Mouse (Mus musculus) thymus, adult 2 months (tissue): Measurements from ENCODE around the gene Ak8. TPM values are rescaled to one million over a fixed set of nuclear protein-coding genes. Genes with fewer than 3 reads are reported as not detected.
A peak's percentile ranks its signal among the peaks of the same experiment; 100 is the strongest.

ENCODE experiments used
- DNase-seq: peaks from one replicate; pipeline ENCODE4 v3.0.0; 2021
- H3K27ac ChIP-seq: fragments of 200-500 bp; 2 replicates; pipeline ENCODE4 v1.5.1; 2012; ENCODE audit warnings: low read length, control low read depth; ENCODE audit not compliant: control insufficient read depth, insufficient read depth
- H3K27me3 ChIP-seq: fragments of 200-500 bp; 2 replicates; pipeline ENCODE4 v1.6.1; 2012; ENCODE audit warnings: mild to moderate bottlenecking, low read length, moderate library complexity, mixed read lengths; ENCODE audit not compliant: control insufficient read depth, insufficient read depth
- H3K36me3 ChIP-seq: fragments of 200-500 bp; 2 replicates; pipeline ENCODE4 v1.6.1; 2012; ENCODE audit warnings: mild to moderate bottlenecking, low read length, moderate library complexity; ENCODE audit not compliant: control insufficient read depth, insufficient read depth
- H3K4me1 ChIP-seq: fragments of 200-500 bp; replicated peaks from 2 replicates; pipeline ENCODE4 v1.6.1; 2012; ENCODE audit warnings: low read length; ENCODE audit not compliant: control insufficient read depth, insufficient read depth
- H3K4me3 ChIP-seq: fragments of 200-500 bp; 2 replicates; pipeline ENCODE4 v1.5.1; 2012; ENCODE audit warnings: mild to moderate bottlenecking, low read length, control low read depth, moderate library complexity; ENCODE audit not compliant: control insufficient read depth, insufficient read depth
- CTCF ChIP-seq: fragments of 200-500 bp; IDR thresholded peaks from 2 replicates; pipeline ENCODE4 v1.5.1; 2012; ENCODE audit warnings: mild to moderate bottlenecking, control low read depth, low read length, moderate library complexity, borderline replicate concordance; ENCODE audit not compliant: control insufficient read depth, poor library complexity, insufficient read depth; ENCODE audit errors: extremely low read depth
- POLR2A ChIP-seq: fragments of 200-500 bp; IDR thresholded peaks from 2 replicates; pipeline ENCODE4 v1.6.1; 2012; ENCODE audit warnings: mild to moderate bottlenecking, low read length, control low read depth, moderate library complexity; ENCODE audit not compliant: control insufficient read depth, poor library complexity, insufficient read depth; ENCODE audit errors: extremely low read depth
- WGBS: fragments of 180-500 bp; shearing (Covaris S2); methylation state at CpG from one replicate; pipeline ENCODE4 v1.1.7; 2018; 5-methylcytosine and 5-hydroxymethylcytosine counted together
- polyA plus RNA-seq: library from polyadenylated mRNA; depleted of rRNA; stranded (reverse); fragments of >200 nt; gene quantifications from 2 replicates; pipeline ENCODE4 v1.2.3, GENCODE M21; 2012

The Ak8 gene
- polyA plus RNA-seq, 1 experiment, result 0.89 TPM

- Histone ChIP-seq H3K27me3 (no peaks in the 10 kb centered on the region; the same call in 1 of the 2 replicates), H3K4me3 (no peak overlapping the region), H3K36me3 (no peaks in the 10 kb centered on the region), H3K4me1 (peaks cover 27% of the 10 kb centered on the region), H3K27ac (no peak overlapping the region; the same call in 1 of the 2 replicates)
- 8% methylated on average over 5 of the region's 5 CpGs for WGBS
- peak; percentile 6 for DNase-seq
- TF ChIP-seq POLR2A, result no peak
Observed at GRCm38 (mm10) chr2:28698566-28698965, 1.4 kb upstream of the Ak8 start.

- no peak overlapping the region for H3K27ac ChIP-seq
- no peak overlapping the region for H3K4me3 ChIP-seq
- peaks cover 27% of the 10 kb centered on the region for H3K4me1 ChIP-seq
- DNase-seq, result no peak
- no peak for TF ChIP-seq POLR2A
- no peak for TF ChIP-seq CTCF
- no peaks in the 10 kb centered on the region; the same call in 1 of the 2 replicates for H3K27me3 ChIP-seq
- no peaks in the 10 kb centered on the region for H3K36me3 ChIP-seq
- WGBS, result 59% methylated on average over 8 of the region's 8 CpGs
Observed at GRCm38 (mm10) chr2:28701646-28702262, 1.8 kb downstream of the Ak8 start.

- no peaks in the 10 kb centered on the region for H3K27me3 ChIP-seq
- no peaks in the 10 kb centered on the region for H3K36me3 ChIP-seq
- 0 out of 2 replicates have a peak, but pooled peaks cover 6% of the 10 kb centered on the region for H3K4me1 ChIP-seq
- no peak for TF ChIP-seq CTCF
- no peak for TF ChIP-seq POLR2A
- 84% methylated on average over 8 of the region's 8 CpGs for WGBS
- no peak overlapping the region for H3K4me3 ChIP-seq
- H3K27ac ChIP-seq, result no peak overlapping the region
- no peak for DNase-seq
Observed at GRCm38 (mm10) chr2:28706106-28706636, 6.2 kb downstream of the Ak8 start.

GRCm38 (mm10) chr2:28706787-28707186 is 6.8 kb downstream of the Ak8 start:
- 37% methylated on average over 6 of the region's 6 CpGs for WGBS
- H3K36me3 ChIP-seq, result no peaks in the 10 kb centered on the region
- H3K27me3 ChIP-seq, result no peaks in the 10 kb centered on the region
- no peak overlapping the region for H3K27ac ChIP-seq
- no peak for DNase-seq
- TF ChIP-seq POLR2A, result no peak
- no peak for TF ChIP-seq CTCF
- H3K4me3 ChIP-seq, result no peak overlapping the region
- H3K4me1 ChIP-seq, result 0 out of 2 replicates have a peak, but pooled peaks cover 6% of the 10 kb centered on the region

GRCm38 (mm10) chr2:28713036-28713435 is 13.1 kb downstream of the Ak8 start:
- Histone ChIP-seq H3K4me1 (no peaks in the 10 kb centered on the region), H3K36me3 (no peaks in the 10 kb centered on the region), H3K27ac (no peak overlapping the region), H3K27me3 (no peaks in the 10 kb centered on the region), H3K4me3 (no peak overlapping the region)
- TF ChIP-seq CTCF (no peak), POLR2A (no peak)
- 88% methylated on average over 8 of the region's 8 CpGs for WGBS
- no peak for DNase-seq

GRCm38 (mm10) chr2:28722419-28722818 is 22.5 kb downstream of the Ak8 start:
- Histone ChIP-seq H3K27ac (no peak overlapping the region), H3K4me1 (peaks cover 2% of the 10 kb centered on the region), H3K36me3 (no peaks in the 10 kb centered on the region), H3K27me3 (no peaks in the 10 kb centered on the region), H3K4me3 (no peak overlapping the region)
- WGBS, result 94% methylated on average over 8 of the region's 8 CpGs
- no peak for DNase-seq
- TF ChIP-seq POLR2A (no peak), CTCF (no peak)

GRCm38 (mm10) chr2:28723912-28724311 is 23.9 kb downstream of the Ak8 start:
- no peak for TF ChIP-seq CTCF
- TF ChIP-seq POLR2A, result no peak
- 25% methylated on average over 9 of the region's 9 CpGs for WGBS
- Histone ChIP-seq H3K36me3 (no peaks in the 10 kb centered on the region), H3K27me3 (no peaks in the 10 kb centered on the region), H3K4me1 (peaks cover 9% of the 10 kb centered on the region), H3K4me3 (no peak overlapping the region), H3K27ac (no peak overlapping the region)
- no peak for DNase-seq
